Mouse (Mus musculus) frontal cortex, adult 2 months (tissue): ENCODE results near the gene Ric8a. TPM values are rescaled to one million over a fixed set of nuclear protein-coding genes. Genes with fewer than 3 reads are reported as not detected.

ENCODE experiments used
- polyA plus RNA-seq: library from polyadenylated mRNA; depleted of rRNA; stranded (reverse); fragments of >200 nt; gene quantifications from 2 replicates; pipeline ENCODE4 v1.2.3, GENCODE M21; 2012; rRNA removed

Ric8a gene
- polyA plus RNA-seq, 1 experiment: 84.4 TPM

Other genes with a start within 250 kb of the Ric8a start
- 0.10 and 0.11 TPM in 2 replicates for gene Olfr61, start 228.0 kb upstream of the Ric8a start, polyA plus RNA-seq
- 0.19 TPM in 1 of 2 replicates, not detected in the other for gene Olfr53, start 210.5 kb upstream of the Ric8a start, polyA plus RNA-seq
- gene Olfr539, start 197.0 kb upstream of the Ric8a start, polyA plus RNA-seq: 0.04 and 0.21 TPM in 2 replicates
- 0.06 TPM in 1 of 2 replicates, not detected in the other for gene Olfr45, start 175.0 kb upstream of the Ric8a start, polyA plus RNA-seq
- 0.08 TPM in 1 of 2 replicates, not detected in the other for gene Olfr541, start 159.7 kb upstream of the Ric8a start, polyA plus RNA-seq
- 0.32 and 0.95 TPM in 2 replicates for gene Cyp2e1, start 93.2 kb upstream of the Ric8a start, polyA plus RNA-seq
- 0.50 and 0.66 TPM in 2 replicates for gene Syce1, start 69.1 kb upstream of the Ric8a start, polyA plus RNA-seq
- 18.5 and 22.4 TPM in 2 replicates for gene Zfp941, start 34.8 kb upstream of the Ric8a start, polyA plus RNA-seq
- gene Urah, start 21.9 kb upstream of the Ric8a start, polyA plus RNA-seq: 0.78 and 1.4 TPM in 2 replicates
- gene Scgb1c1, start 11.4 kb upstream of the Ric8a start, polyA plus RNA-seq: 1.4 and 6.3 TPM in 2 replicates
- gene Odf3, start 9.2 kb upstream of the Ric8a start, polyA plus RNA-seq: 0.26 and 0.36 TPM in 2 replicates
- 0.13 and 0.16 TPM in 2 replicates for gene Gm45785, start 626 bp upstream of the Ric8a start, polyA plus RNA-seq
- gene Bet1l, start 620 bp downstream of the Ric8a start, polyA plus RNA-seq: 31.9 and 32.3 TPM in 2 replicates
- 92.8 and 99.7 TPM in 2 replicates for gene Psmd13, start 25.0 kb downstream of the Ric8a start, polyA plus RNA-seq
- 116 and 137 TPM in 2 replicates for gene Sirt3, start 25.4 kb downstream of the Ric8a start, polyA plus RNA-seq
- 0.57 and 0.76 TPM in 2 replicates for gene Cox8b, start 43.5 kb downstream of the Ric8a start, polyA plus RNA-seq
- gene Nlrp6, start 63.9 kb downstream of the Ric8a start, polyA plus RNA-seq: 0.17 and 0.18 TPM in 2 replicates
- gene Pgghg, start 84.4 kb downstream of the Ric8a start, polyA plus RNA-seq: 6.9 and 7.1 TPM in 2 replicates
- gene Ifitm5, start 93.3 kb downstream of the Ric8a start, polyA plus RNA-seq: 0.15 TPM in 1 of 2 replicates, not detected in the other
- not detected in 2 replicates for gene Gm45717, start 99.0 kb downstream of the Ric8a start, polyA plus RNA-seq
- 46.6 and 48.9 TPM in 2 replicates for gene Ifitm2, start 99.0 kb downstream of the Ric8a start, polyA plus RNA-seq
- 28.8 and 33.2 TPM in 2 replicates for gene Ifitm1, start 110.3 kb downstream of the Ric8a start, polyA plus RNA-seq
- 72.6 and 82.1 TPM in 2 replicates for gene Ifitm3, start 153.8 kb downstream of the Ric8a start, polyA plus RNA-seq
- 0.86 and 1.0 TPM in 2 replicates for gene Ifitm6, start 161.0 kb downstream of the Ric8a start, polyA plus RNA-seq
- not detected in 2 replicates for gene Gm17387, start 172.2 kb downstream of the Ric8a start, polyA plus RNA-seq
- 99.1 and 103 TPM in 2 replicates for gene B4galnt4, start 204.1 kb downstream of the Ric8a start, polyA plus RNA-seq
- 0.11 and 0.22 TPM in 2 replicates for gene Pkp3, start 221.3 kb downstream of the Ric8a start, polyA plus RNA-seq
- gene Sigirr, start 243.6 kb downstream of the Ric8a start, polyA plus RNA-seq: 3.7 and 4.0 TPM in 2 replicates